Mouse (Mus musculus) MEL (cell line): ENCODE measurements at regions not wholly inside any gene's neighbourhood (a gene's known extent, or its start where the extent isn't known, plus 50 kb on each side); places are given as distances from the start of the nearest gene placed in this dataset.

Experiments
- BHLHE40 ChIP-seq: IDR thresholded peaks from 2 replicates; pipeline ENCODE4 v1.6.1; 2012; ENCODE audit warnings: low read depth, mild to moderate bottlenecking, inconsistent platforms, low read length, improper control_type of control experiment, borderline replicate concordance
- CHD2 ChIP-seq: IDR thresholded peaks from 2 replicates; pipeline ENCODE4 v1.6.1; 2011; ENCODE audit warnings: low read length, improper control_type of control experiment
- CTCF ChIP-seq, 3 experiments: IDR thresholded peaks in 2 of 3; conservative IDR thresholded peaks in 1 of 3; 2 replicates each; pipeline ENCODE4 v1.5.1; 2011 to 2012; ENCODE audit warnings: low read length in 3 of 3, low read depth in 2 of 3, mild to moderate bottlenecking in 2 of 3, improper control_type of control experiment in 1 of 3, inconsistent platforms in 1 of 3, mixed read lengths in 1 of 3, moderate library complexity in 1 of 3; ENCODE audit not compliant: control insufficient read depth in 1 of 3, insufficient read depth in 1 of 3, poor library complexity in 1 of 3, severe bottlenecking in 1 of 3
- ELF1 ChIP-seq: IDR thresholded peaks from 2 replicates; pipeline ENCODE4 v1.6.1; 2014; ENCODE audit warnings: low read depth, mild to moderate bottlenecking, inconsistent platforms, low read length, improper control_type of control experiment, moderate library complexity
- JUND ChIP-seq: IDR thresholded peaks from 2 replicates; pipeline ENCODE4 v1.6.1; 2011; ENCODE audit warnings: low read depth, mild to moderate bottlenecking, improper control_type of control experiment, low read length
- KAT2A ChIP-seq: conservative IDR thresholded peaks from 2 replicates; pipeline ENCODE4 v1.6.1; 2012; ENCODE audit warnings: low read depth, low read length, improper control_type of control experiment, inconsistent platforms
- MXI1 ChIP-seq: IDR thresholded peaks from 2 replicates; pipeline ENCODE4 v1.6.1; 2011; ENCODE audit warnings: mild to moderate bottlenecking, low read depth, low read length, improper control_type of control experiment
- NELFE ChIP-seq: IDR thresholded peaks from 2 replicates; pipeline ENCODE4 v1.6.1; 2011; ENCODE audit warnings: low read depth, low read length, improper control_type of control experiment
- POLR2A ChIP-seq, 2 experiments: IDR thresholded peaks; 2 replicates each; pipeline ENCODE4 v1.6.1; 2011 to 2012; ENCODE audit warnings: low read length in 2 of 2, mild to moderate bottlenecking in 2 of 2, control low read depth in 1 of 2, improper control_type of control experiment in 1 of 2, low read depth in 1 of 2, moderate library complexity in 1 of 2; ENCODE audit not compliant: control insufficient read depth in 1 of 2, insufficient read depth in 1 of 2, poor library complexity in 1 of 2
- RCOR1 ChIP-seq: IDR thresholded peaks from 2 replicates; pipeline ENCODE4 v1.6.1; 2012; ENCODE audit warnings: low read depth, mild to moderate bottlenecking, inconsistent platforms, low read length, improper control_type of control experiment
- TAL1 ChIP-seq: IDR thresholded peaks from 2 replicates; pipeline ENCODE4 v1.6.1; 2012; ENCODE audit warnings: mild to moderate bottlenecking, inconsistent platforms, low read length, moderate library complexity, mixed read lengths
- USF1 ChIP-seq: IDR thresholded peaks from 2 replicates; pipeline ENCODE4 v1.6.1; 2014; ENCODE audit warnings: low read depth, mild to moderate bottlenecking, inconsistent platforms, low read length, improper control_type of control experiment, moderate library complexity
- ZC3H11A ChIP-seq: IDR thresholded peaks from 2 replicates; pipeline ENCODE4 v1.6.1; 2012; ENCODE audit warnings: low read depth, mild to moderate bottlenecking, inconsistent platforms, low read length, improper control_type of control experiment

DNA sequence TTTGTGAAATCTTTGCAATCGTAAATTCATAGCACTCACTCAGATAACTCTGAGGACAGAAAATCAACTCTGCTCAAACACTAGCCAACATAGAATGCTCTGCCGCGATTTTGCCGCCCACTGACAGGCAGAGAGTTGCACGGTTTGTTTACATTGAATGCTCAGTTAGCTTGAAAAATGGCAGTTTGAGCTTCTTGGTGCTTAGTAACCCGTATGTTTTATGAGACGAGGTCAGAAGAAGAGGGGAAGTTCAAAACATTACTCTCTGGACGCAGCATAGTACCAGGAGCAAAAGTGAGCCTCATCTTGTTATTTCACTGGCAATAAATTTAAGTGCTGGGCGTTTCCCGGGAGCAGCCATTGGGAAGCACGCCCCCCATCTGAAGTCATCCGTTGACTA lies 111.1 kb upstream of the Nek7 start:
- TF ChIP-seq RCOR1 (no peak), MXI1 (no peak), CTCF (IDR thresholded peaks at IDR 0.05 in 2 of 3, conservative IDR thresholded peaks at IDR 0.05 in 1 of 3; ENCODE audit: control insufficient read depth in 1 of 3, insufficient read depth in 1 of 3, low read depth in 2 of 3, low read length in 3 of 3, poor library complexity in 1 of 3, severe bottlenecking in 1 of 3) (no peak), ZC3H11A (no peak), NELFE (no peak), BHLHE40 (no peak), JUND (no peak), CHD2 (no peak), KAT2A (no peak), USF1 (no peak), ELF1 (no peak), POLR2A (IDR thresholded peaks at IDR 0.05; ENCODE audit: control insufficient read depth in 1 of 2, insufficient read depth in 1 of 2, low read depth in 1 of 2, low read length in 2 of 2, poor library complexity in 1 of 2) (no peak), TAL1 (no peak)
